Mouse (Mus musculus) C2C12 (cell line): ENCODE measurements at regions not wholly inside any gene's neighbourhood (a gene's known extent, or its start where the extent isn't known, plus 50 kb on each side); places are given as distances from the start of the nearest gene placed in this dataset.

Experiments
- CEBPB ChIP-seq: IDR thresholded peaks from one replicate; pipeline ENCODE4 v1.6.1; 2011; ENCODE audit warnings: low read depth, mild to moderate bottlenecking, control low read depth, moderate library complexity
- CTCF ChIP-seq: IDR thresholded peaks from one replicate; pipeline ENCODE4 v1.5.1; 2011; ENCODE audit not compliant: control insufficient read depth, insufficient read depth, insufficient read length
- FOSL1 ChIP-seq: IDR thresholded peaks from one replicate; pipeline ENCODE4 v1.8.0; 2011; ENCODE audit warnings: mild to moderate bottlenecking, low read length; ENCODE audit not compliant: poor library complexity, insufficient read depth, severe bottlenecking
- MAX ChIP-seq: IDR thresholded peaks from one replicate; pipeline ENCODE4 v1.6.1; 2011; ENCODE audit warnings: mild to moderate bottlenecking, control low read depth
- MYOD1 ChIP-seq: IDR thresholded peaks from one replicate; pipeline ENCODE4 v1.6.1; 2011; ENCODE audit warnings: low read depth; ENCODE audit not compliant: control insufficient read depth, insufficient read length
- MYOG ChIP-seq: IDR thresholded peaks from one replicate; pipeline ENCODE4 v1.6.1; 2011; ENCODE audit not compliant: control insufficient read depth, insufficient read length; ENCODE audit errors: extremely low read depth
- USF1 ChIP-seq: IDR thresholded peaks from one replicate; pipeline ENCODE4 v1.6.1; 2011; ENCODE audit warnings: low read depth, mild to moderate bottlenecking, control low read depth, moderate library complexity

GRCm38 (mm10) chr11:18371304-18371703 is 417.6 kb upstream of the Etaa1 start:
- TF ChIP-seq CTCF, result no peak
- no peak for TF ChIP-seq MYOG
- TF ChIP-seq MYOD1, result no peak
- TF ChIP-seq MAX, result no peak
- no peak for TF ChIP-seq USF1
- TF ChIP-seq FOSL1, result no peak
- no peak for TF ChIP-seq CEBPB
